Mouse (Mus musculus): ENCODE measurements around the gene Tifa. TPM values are rescaled to one million over a fixed set of nuclear protein-coding genes. Genes with fewer than 3 reads are reported as not detected.

Tifa gene
- polyA plus RNA-seq, 1 experiment from 2014 or later = 3.9 TPM

DNA sequence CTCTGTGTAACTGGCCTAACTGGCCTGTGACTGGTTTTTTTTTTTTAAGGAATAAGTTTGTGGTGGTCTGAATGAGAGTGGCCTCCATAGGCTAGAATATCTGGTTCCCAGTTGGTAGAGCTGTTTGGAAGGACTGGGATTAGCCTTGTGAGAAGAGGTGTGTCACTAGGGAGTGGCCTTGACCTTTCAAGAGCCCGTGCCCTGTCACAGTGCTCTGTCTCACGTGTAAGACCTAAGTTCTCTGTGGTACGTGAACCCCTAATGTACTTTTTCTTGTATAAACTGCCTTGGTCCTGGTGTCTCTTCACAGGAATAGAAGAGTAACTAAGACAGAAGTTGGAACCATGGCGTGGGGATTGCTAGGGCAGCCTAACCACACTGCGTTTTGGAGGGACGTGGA lies 16.4 kb downstream of the Tifa start:
- WGBS = 86% methylated on average over 6 of the region's 6 CpGs

DNA sequence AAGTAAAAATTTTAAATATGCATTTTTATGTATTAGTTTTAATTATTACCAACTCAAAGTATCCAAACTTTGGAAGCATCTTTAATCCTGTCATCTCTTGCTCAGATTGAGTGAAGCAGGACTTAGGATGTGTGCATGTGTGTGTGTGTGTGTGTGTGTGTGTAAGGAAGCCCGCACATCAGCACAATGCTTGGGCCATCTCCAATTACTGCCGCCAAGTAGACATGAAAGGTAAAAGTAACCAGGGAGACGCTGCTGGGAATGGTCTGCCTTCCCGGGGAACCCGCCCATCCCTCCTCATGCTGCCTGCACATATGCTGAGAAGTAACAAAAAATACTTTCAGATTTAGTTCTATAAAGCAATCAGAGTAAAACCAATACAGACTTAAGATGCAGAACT lies 18.2 kb downstream of the Tifa start:
- Histone ChIP-seq H3K36me3 (peaks cover 36% of the 10 kb centered on the region), H3K9me3 (no peaks in the 10 kb centered on the region), H3K27ac (no peak overlapping the region), H3K4me1 (peaks cover 5% of the 10 kb centered on the region; the same call in 1 of the 2 replicates), H3K27me3 (no peaks in the 10 kb centered on the region), H3K4me3 (no peak overlapping the region), H3K4me2 (replicated peaks) (no peak overlapping the region), H3K9ac (no peak overlapping the region)
- ATAC-seq (ENCODE audit: insufficient number of reproducible peaks, insufficient read depth, low FRiP score, low TSS enrichment) = no peak
- 62% methylated on average over 5 of the region's 5 CpGs for WGBS

More for the DNA sequence above, 16.4 kb downstream of the Tifa start:
- H3K4me2 ChIP-seq (replicated peaks) = no peak overlapping the region
- peaks cover 28% of the 10 kb centered on the region for H3K36me3 ChIP-seq
- no peak for ATAC-seq (ENCODE audit: insufficient number of reproducible peaks, insufficient read depth, low FRiP score, low TSS enrichment)
- H3K9me3 ChIP-seq = no peaks in the 10 kb centered on the region
- H3K27ac ChIP-seq = no peak overlapping the region
- no peaks in the 10 kb centered on the region for H3K27me3 ChIP-seq
- no peak overlapping the region for H3K9ac ChIP-seq
- peaks cover 5% of the 10 kb centered on the region; the same call in 1 of the 2 replicates for H3K4me1 ChIP-seq
- no peak overlapping the region for H3K4me3 ChIP-seq

DNA sequence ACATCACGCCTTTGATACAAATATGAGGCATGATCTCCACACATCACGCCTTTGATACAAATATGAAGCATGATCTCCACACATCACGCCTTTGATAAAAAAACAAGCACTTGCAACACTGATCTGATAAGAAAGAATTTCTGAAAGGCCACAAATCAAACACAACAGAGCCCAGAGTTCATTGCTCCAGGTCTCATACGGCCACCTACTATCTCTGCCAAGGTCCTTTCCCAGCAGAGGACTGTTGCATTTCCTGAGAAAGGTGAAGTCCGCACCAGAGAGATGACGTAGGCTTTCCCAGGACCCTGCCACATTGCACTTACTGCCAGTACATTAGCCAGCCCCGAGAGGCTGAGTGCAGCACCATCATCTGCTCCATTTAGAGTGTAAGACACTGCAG lies 19.5 kb downstream of the Tifa start:
- peaks cover 5% of the 10 kb centered on the region; the same call in 1 of the 2 replicates for H3K4me1 ChIP-seq
- no peak overlapping the region for H3K4me3 ChIP-seq
- H3K27me3 ChIP-seq = no peaks in the 10 kb centered on the region
- H3K36me3 ChIP-seq = peaks cover 48% of the 10 kb centered on the region
- no peak overlapping the region for H3K27ac ChIP-seq
- no peak overlapping the region for H3K9ac ChIP-seq
- WGBS = 88% methylated on average over 7 of the region's 7 CpGs
- H3K4me2 ChIP-seq (replicated peaks) = no peak overlapping the region
- no peak for ATAC-seq (ENCODE audit: insufficient number of reproducible peaks, insufficient read depth, low FRiP score, low TSS enrichment)
- H3K9me3 ChIP-seq = no peaks in the 10 kb centered on the region

DNA sequence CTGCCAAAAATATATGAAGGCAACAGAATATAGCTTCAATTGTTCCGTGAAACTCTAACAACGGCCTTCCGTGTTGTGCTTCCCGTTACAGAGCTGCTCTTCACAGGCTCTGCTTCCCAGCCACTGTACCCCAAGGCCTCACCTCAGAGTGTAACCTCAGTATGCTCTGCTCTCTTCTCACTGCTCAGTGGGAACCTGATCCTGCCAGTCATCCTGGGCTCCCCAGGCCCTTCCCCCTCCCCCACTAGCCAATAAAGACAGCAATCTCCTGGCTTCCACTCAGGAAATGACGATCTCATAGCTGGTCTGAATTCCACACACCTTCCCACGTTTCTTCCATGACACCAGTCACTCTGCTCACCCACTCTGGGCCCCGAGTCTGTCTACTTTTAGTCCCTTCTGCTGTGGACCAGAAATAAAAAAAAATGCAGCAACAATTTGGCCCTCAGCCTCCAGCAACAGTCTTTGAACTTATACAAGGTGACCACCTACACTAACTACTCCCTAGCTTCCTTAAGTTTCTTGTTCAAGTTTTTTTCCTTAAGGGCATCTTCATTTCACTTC lies 27.6 kb downstream of the Tifa start:
- Histone ChIP-seq H3K4me2 (replicated peaks) (no peak overlapping the region), H3K4me3 (no peak overlapping the region), H3K27me3 (no peaks in the 10 kb centered on the region), H3K4me1 (peaks cover 11% of the 10 kb centered on the region; the same call in 1 of the 2 replicates), H3K36me3 (peaks cover 28% of the 10 kb centered on the region), H3K9ac (no peak overlapping the region), H3K9me3 (no peaks in the 10 kb centered on the region), H3K27ac (no peak overlapping the region)
- WGBS = 55% methylated on average over 7 of the region's 7 CpGs
- ATAC-seq (ENCODE audit: insufficient number of reproducible peaks, insufficient read depth, low FRiP score, low TSS enrichment) = peak; percentile 64; the same call in 1 of the 2 replicates

DNA sequence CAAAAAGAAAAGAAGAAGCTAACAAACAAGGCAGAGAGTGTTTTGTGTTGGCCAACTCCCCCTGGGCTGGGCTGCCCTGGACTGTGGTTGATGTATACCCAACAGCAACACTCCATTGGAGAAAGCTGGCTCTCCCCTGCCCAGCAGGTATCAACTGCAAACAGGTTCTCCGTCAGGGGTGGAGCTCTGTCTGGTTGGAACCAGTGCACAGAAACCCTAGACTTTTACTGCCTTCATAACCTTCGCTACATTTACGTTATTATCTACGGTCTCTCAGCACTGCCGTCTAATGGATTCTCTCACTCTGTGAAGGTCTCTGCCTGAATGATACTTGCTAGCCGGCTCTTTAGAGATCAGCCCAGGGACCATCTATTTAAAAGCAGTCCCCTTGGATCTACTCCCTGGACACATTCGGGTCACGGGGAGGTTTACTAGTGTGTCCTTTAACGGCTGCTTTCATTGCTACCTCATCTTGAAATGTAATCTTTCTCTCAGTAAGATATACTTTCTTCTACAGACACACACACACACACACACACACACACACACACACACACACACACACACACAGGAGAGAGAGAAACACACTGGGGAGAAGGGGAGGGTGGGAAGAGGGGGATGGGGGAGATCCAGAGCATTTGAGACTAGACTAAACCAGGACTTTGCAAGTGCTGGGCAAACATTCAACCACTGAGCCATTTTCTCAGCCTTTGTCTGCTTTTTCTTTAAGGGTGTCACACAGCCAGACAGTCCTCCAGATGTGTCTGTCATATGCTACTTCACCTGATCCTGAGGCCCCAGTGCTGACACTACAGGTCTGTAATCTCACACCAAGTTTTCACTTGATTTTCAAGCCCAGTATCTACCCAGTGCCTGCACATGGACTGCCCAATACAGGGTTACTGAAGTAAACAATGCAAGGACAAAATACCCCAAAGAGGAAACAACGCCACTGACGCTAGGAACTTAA lies 29.4 kb downstream of the Tifa start:
- ATAC-seq (ENCODE audit: insufficient number of reproducible peaks, insufficient read depth, low FRiP score, low TSS enrichment) = no peak
- Histone ChIP-seq H3K9ac (no peak overlapping the region), H3K27me3 (no peaks in the 10 kb centered on the region), H3K4me1 (peaks cover 11% of the 10 kb centered on the region; the same call in 1 of the 2 replicates), H3K4me3 (no peak overlapping the region), H3K27ac (0 out of 2 replicates have a peak overlapping the region, but pooled peaks have one; percentile 3), H3K36me3 (peaks cover 18% of the 10 kb centered on the region), H3K9me3 (no peaks in the 10 kb centered on the region), H3K4me2 (replicated peaks) (no peak overlapping the region)
- 79% methylated on average over 11 of the region's 11 CpGs for WGBS

DNA sequence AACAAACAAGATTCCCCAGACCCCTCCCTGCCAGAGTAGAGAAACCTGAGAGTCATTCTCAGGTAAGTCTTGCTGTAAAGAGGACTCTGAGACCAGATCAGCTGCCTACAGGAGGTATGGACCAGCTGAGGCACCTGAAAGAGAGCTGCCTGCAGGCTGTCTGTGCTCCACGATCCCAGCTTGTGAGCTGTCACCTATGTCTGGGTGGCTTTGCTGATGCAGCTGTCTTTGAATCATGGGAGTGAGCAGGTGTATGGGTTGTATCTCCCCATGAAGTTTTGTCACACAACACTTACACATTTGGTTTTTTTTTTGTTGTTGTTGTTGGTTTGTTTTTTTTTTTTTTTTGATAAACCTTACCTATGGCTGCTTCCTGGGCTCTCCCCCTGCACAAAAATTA lies 30.8 kb downstream of the Tifa start:
- no peak overlapping the region for H3K4me3 ChIP-seq
- H3K4me1 ChIP-seq = peaks cover 10% of the 10 kb centered on the region; the same call in 1 of the 2 replicates
- peaks cover 16% of the 10 kb centered on the region for H3K36me3 ChIP-seq
- ATAC-seq (ENCODE audit: insufficient number of reproducible peaks, insufficient read depth, low FRiP score, low TSS enrichment) = no peak
- no peak overlapping the region for H3K9ac ChIP-seq
- H3K4me2 ChIP-seq (replicated peaks) = no peak overlapping the region
- H3K27ac ChIP-seq = no peak overlapping the region
- no peaks in the 10 kb centered on the region for H3K27me3 ChIP-seq
- H3K9me3 ChIP-seq = no peaks in the 10 kb centered on the region
- whole genome bisulfite sequencing = 86% methylated on average over 1 of the region's 1 CpGs

DNA sequence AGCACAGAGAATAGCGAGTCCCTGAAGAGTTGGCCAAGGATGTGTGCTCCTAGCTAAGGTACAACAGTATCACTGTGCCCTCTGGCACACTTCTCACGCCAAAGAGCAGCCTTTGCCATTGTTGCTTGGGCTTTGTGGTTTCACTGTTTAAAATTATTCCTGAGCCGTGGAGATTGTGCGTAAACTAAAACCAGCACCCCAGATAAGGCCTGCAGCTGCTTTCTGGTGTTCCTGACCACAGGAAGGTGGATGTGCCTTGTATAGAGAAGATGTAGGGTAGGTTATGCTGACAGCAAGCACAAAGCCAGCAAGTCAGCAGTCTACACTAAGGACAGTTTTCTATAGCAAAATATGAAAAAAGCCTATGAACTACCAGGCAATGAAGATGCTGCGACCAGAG lies 31.6 kb downstream of the Tifa start:
- H3K4me1 ChIP-seq = peaks cover 9% of the 10 kb centered on the region; the same call in 1 of the 2 replicates
- ATAC-seq (ENCODE audit: insufficient number of reproducible peaks, insufficient read depth, low FRiP score, low TSS enrichment) = no peak
- no peak overlapping the region for H3K27ac ChIP-seq
- peaks cover 14% of the 10 kb centered on the region for H3K36me3 ChIP-seq
- 89% methylated on average over 5 of the region's 5 CpGs for WGBS
- H3K4me3 ChIP-seq = no peak overlapping the region
- no peaks in the 10 kb centered on the region for H3K27me3 ChIP-seq
- H3K9me3 ChIP-seq = no peaks in the 10 kb centered on the region
- no peak overlapping the region for H3K9ac ChIP-seq
- no peak overlapping the region for H3K4me2 ChIP-seq (replicated peaks)

DNA sequence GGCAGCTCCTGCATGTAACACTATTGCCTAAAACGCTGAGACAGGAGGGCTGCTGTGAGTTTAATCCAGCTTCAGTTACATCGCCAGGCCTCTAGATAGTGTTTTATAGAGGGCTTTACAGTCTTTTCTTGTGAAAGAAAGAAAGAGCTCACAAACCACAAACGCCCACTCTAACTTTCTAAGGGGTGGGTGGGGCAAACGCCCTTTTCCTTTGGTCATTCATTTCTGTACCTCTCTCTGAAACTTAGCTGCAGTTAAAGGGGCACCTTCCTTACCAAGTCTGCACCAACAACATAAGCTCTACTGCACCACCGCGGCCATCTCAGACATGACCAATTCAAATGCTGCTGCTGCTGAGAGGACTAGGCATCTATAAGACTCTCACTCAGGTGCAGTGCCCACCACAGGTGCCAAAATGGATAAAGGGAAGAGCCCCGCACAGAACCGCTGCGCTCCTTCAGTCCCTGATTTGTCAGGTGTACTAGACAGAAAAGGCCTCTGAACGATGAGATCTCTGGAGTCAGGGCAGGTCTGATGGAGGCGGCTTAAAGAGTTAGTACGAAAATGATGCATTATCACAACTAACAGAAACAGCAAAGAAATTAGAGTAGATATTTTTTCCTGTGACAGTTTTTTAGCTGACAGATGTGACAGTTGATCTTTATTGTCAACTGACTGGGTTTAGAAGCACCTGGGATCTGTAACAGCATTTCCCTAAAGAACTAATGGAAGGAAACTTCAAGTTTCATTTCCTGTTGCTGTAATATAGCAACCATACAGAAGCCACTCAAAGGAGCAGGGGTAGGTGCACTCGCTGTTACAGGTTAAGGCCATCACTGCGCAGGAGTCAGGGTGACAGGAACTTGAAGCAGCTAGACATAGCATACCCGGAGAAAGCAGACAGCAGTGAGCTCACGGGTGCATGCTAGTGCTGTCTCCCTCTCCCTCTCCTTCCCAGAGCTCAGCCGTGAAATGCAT lies 34.6 kb downstream of the Tifa start:
- H3K4me3 ChIP-seq = no peak overlapping the region
- H3K9me3 ChIP-seq = no peaks in the 10 kb centered on the region
- no peak for ATAC-seq (ENCODE audit: insufficient number of reproducible peaks, insufficient read depth, low FRiP score, low TSS enrichment)
- peaks cover 7% of the 10 kb centered on the region; the same call in 1 of the 2 replicates for H3K4me1 ChIP-seq
- peaks cover 14% of the 10 kb centered on the region for H3K36me3 ChIP-seq
- H3K27me3 ChIP-seq = no peaks in the 10 kb centered on the region
- no peak overlapping the region for H3K9ac ChIP-seq
- WGBS = 79% methylated on average over 17 of the region's 17 CpGs
- H3K4me2 ChIP-seq (replicated peaks) = no peak overlapping the region
- H3K27ac ChIP-seq = no peak overlapping the region

DNA sequence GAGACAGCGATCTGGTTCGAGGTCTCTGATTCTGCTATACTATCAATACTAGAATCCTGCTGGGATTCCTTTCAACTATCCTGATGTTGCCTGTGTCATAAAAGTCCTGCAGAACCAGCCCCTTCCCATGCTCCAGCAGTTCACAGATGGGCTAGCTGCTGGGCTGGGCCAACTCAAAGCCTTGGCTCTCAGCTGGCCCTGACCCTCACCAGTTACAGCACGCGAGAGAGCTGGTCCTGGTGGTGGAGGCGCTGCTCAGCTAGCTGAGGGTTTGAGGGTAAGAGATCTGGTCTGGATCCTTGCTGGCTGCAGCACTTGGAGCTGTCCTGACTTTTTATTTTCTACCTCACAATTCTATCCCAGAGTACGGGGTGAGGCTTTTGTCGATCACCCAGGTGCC lies 36.9 kb downstream of the Tifa start:
- peaks cover 8% of the 10 kb centered on the region for H3K36me3 ChIP-seq
- no peak for ATAC-seq (ENCODE audit: insufficient number of reproducible peaks, insufficient read depth, low FRiP score, low TSS enrichment)

DNA sequence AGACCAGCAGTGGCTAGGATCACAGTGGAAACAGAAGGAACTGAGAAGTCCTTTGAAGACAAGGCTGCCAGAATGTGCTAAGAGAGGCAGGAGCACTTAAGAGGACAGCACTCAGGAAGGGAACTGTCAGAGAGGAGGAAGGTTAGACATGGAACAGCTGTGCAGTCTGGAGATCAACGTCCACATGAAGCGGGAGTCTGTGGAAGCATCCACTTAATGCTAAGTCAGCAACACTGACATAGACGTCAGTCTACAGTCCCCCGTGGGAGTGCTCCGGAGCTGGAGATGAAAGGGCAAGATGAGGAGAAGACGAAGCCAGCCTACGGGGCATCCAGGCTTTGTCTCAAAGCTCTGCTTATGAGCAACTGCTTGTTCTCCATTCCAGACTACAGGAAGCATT lies 37.5 kb downstream of the Tifa start:
- no peak overlapping the region for H3K27ac ChIP-seq

More for the DNA sequence above, 36.9 kb downstream of the Tifa start:
- no peaks in the 10 kb centered on the region for H3K27me3 ChIP-seq
- H3K27ac ChIP-seq = no peak overlapping the region
- H3K4me2 ChIP-seq (replicated peaks) = no peak overlapping the region
- peaks cover 7% of the 10 kb centered on the region; the same call in 1 of the 2 replicates for H3K4me1 ChIP-seq
- H3K4me3 ChIP-seq = no peak overlapping the region
- no peaks in the 10 kb centered on the region for H3K9me3 ChIP-seq
- 87% methylated on average over 7 of the region's 7 CpGs for WGBS
- no peak overlapping the region for H3K9ac ChIP-seq

DNA sequence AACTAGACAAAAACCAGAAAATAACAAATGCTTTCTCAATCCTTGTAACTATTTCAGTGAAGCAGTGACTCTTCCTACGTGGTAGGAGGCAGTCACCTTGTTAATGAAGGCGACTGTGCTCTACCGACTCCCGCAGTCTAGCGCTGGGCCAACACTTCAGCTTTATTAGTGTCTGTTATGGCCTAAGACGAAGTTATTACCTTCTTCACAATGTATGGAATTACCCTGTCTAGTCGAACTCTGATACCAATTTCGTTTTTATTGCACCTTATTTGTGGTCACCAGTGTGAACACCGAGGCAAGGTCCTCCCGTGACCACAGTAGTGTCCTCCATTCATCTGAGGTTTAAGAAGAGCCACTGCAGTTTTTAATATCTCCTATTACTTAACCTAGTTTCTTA lies 40.6 kb downstream of the Tifa start:
- no peak overlapping the region for H3K4me2 ChIP-seq (replicated peaks)
- 91% methylated on average over 10 of the region's 10 CpGs for WGBS
- ATAC-seq (ENCODE audit: insufficient number of reproducible peaks, insufficient read depth, low FRiP score, low TSS enrichment) = no peak
- H3K27ac ChIP-seq = no peak overlapping the region
- H3K9ac ChIP-seq = no peak overlapping the region
- no peaks in the 10 kb centered on the region for H3K9me3 ChIP-seq
- no peak overlapping the region for H3K4me3 ChIP-seq
- H3K36me3 ChIP-seq = no peaks in the 10 kb centered on the region
- no peaks in the 10 kb centered on the region for H3K27me3 ChIP-seq
- peaks cover 7% of the 10 kb centered on the region; the same call in 1 of the 2 replicates for H3K4me1 ChIP-seq

More for the DNA sequence above, 37.5 kb downstream of the Tifa start:
- Histone ChIP-seq H3K4me1 (peaks cover 7% of the 10 kb centered on the region; the same call in 1 of the 2 replicates), H3K36me3 (peaks cover 4% of the 10 kb centered on the region; the same call in 1 of the 2 replicates), H3K4me2 (replicated peaks) (no peak overlapping the region), H3K9ac (no peak overlapping the region), H3K27me3 (no peaks in the 10 kb centered on the region), H3K9me3 (no peaks in the 10 kb centered on the region), H3K4me3 (no peak overlapping the region)
- ATAC-seq (ENCODE audit: insufficient number of reproducible peaks, insufficient read depth, low FRiP score, low TSS enrichment) = no peak
- 42% methylated on average over 7 of the region's 7 CpGs for WGBS

All from embryonic facial prominence, embryonic 12.5 days (tissue).